ENCODE assay signal across 7 mouse cellular contexts in the genomic region with DNA sequence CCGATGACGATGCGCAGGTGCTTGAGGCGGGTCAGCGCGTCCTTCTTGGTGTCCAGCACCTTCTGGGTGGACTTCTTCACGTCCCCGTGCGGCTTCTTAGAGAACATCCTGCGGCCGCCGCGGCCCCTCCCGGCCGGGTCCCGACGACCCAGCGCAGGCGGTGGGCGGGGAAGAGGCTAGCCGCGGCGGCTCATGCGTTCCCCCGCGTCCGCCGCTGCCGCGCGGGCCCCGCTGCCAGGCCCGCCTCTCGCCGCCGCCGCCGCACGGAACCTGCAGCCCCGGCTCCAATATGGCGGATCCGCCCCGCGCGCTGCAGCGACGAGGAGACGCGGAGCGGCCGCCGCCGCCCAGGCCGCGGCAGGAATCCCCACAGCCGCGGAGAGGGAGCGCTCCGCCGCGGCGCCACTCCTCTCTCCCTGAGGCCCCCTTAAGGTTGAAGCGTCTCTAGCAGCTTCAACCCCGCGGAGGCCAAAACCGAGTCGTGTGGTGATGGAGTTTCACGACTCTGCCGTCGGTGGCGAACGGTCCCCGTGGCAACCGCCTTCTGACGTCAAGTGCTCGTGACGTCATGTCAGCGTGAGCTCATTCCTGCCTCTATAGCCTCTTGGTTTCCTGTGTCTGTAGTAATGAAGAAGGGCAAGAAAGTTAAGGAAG. TPM values are rescaled to one million over a fixed set of nuclear protein-coding genes. Genes with fewer than 3 reads are reported as not detected.
DNase-seq lines count a peak whose midpoint lies in the region; ATAC-seq lines count a peak whose summit lies in the region.

A gene (minus strand): TSS at position 507 of the 654 bp plus-strand sequence.

- WGBS in intestine, embryonic 15.5 days, result 0% methylated on average over 70 of the region's 78 CpGs
- WGBS in midbrain, embryonic 10.5 days, result under 1% methylated on average over 77 of the region's 78 CpGs

- H3K9me3 ChIP-seq in intestine, embryonic 15.5 days, result no peaks in the 10 kb centered on the region
- H3K9me3 ChIP-seq in midbrain, embryonic 10.5 days (replicated peaks), result peaks cover 3% of the 10 kb centered on the region; the same call in 1 of the 2 replicates

- H3K4me3 ChIP-seq in intestine, embryonic 15.5 days (replicated peaks), result peak within 1 kb of the TSS; percentile 91
- peak within 1 kb of the TSS; percentile 81 for H3K4me3 ChIP-seq in midbrain, embryonic 10.5 days

- peak within 1 kb of the TSS; percentile 80 for H3K4me2 ChIP-seq in intestine, embryonic 15.5 days (replicated peaks)

- H3K36me3 ChIP-seq in intestine, embryonic 15.5 days, result no peaks in the 10 kb centered on the region
- no peaks in the 10 kb centered on the region for H3K36me3 ChIP-seq in midbrain, embryonic 10.5 days

- intact Hi-C loops in gastrocnemius, postnatal 36 days (cut with DNase I), result loop anchor here (10.0 kb wide), 1 partner anchor 506 kb away; no protein-coding TSS in a partner anchor
- intact Hi-C loops in left cerebral cortex, postnatal 25 days (cut with DNase I), result no loop called here

- no peaks in the 10 kb centered on the region for H3K4me1 ChIP-seq in intestine, embryonic 15.5 days (replicated peaks)
- H3K4me1 ChIP-seq in midbrain, embryonic 10.5 days, result peaks cover 15% of the 10 kb centered on the region

- H3K27me3 ChIP-seq in intestine, embryonic 15.5 days (replicated peaks), result no peaks in the 10 kb centered on the region
- no peaks in the 10 kb centered on the region for H3K27me3 ChIP-seq in midbrain, embryonic 10.5 days (ENCODE audit: low read depth, poor library complexity, severe bottlenecking)

- peak within 1 kb of the TSS; percentile 94 for H3K27ac ChIP-seq in intestine, embryonic 15.5 days
- H3K27ac ChIP-seq in midbrain, embryonic 10.5 days (replicated peaks), result peak within 1 kb of the TSS; percentile 96

- H3K9ac ChIP-seq in intestine, embryonic 15.5 days, result peak within 1 kb of the TSS; percentile 94

- peak; percentile 82 to 86 for DNase-seq in adrenal gland, adult 18-20 months (ENCODE audit: low spot score in 2 of 2)
- peak; percentile 95 for DNase-seq in embryo, embryonic 11 days
- DNase-seq in gastrocnemius, postnatal 36 days, result peak; percentile 79 to 80
- DNase-seq in left cerebral cortex, postnatal 25 days (ENCODE audit: low spot score in 2 of 2), result peak; percentile 85 to 92
- peak; percentile 93 for DNase-seq in midbrain, embryonic 10.5 days (ENCODE audit: low spot score)
- peak; percentile 88 for DNase-seq in right cerebral cortex, postnatal 4 days

- ATAC-seq in intestine, embryonic 15.5 days, result peak; percentile 95

RNA-seq across cellular contexts. Expression of the gene that starts here (rescaled TPM):
- total RNA-seq in adrenal gland, adult 18-20 months (2021), result 10 to 100 TPM; 52.2 to 62.6 TPM
- 10 to 100 TPM; 34.8 to 36.8 TPM for total RNA-seq in gastrocnemius, postnatal 36 days (2021)
- polyA plus RNA-seq in intestine, embryonic 15.5 days (2015; fragmentation: Nextera tagmentation; extraction: Ambion mirVana), result 12.6 and 14.3 TPM in 2 replicates
- 100 to 1,000 TPM; 122 to 125 TPM for total RNA-seq in left cerebral cortex, postnatal 25 days (2021)
- 9.4 and 12.8 TPM in 2 replicates for polyA plus RNA-seq in midbrain, embryonic 10.5 days (2016; fragmentation: Nextera tagmentation; extraction: Ambion mirVana)

Comparison
In these comparisons a context has a peak if more than half of its experiments do, and no peak if none do; other contexts are left out.
1. Peak in every context shown above with its lines: DNase-seq, ATAC-seq, H3K4me3 ChIP-seq and H3K27ac ChIP-seq.